Mouse (Mus musculus): ENCODE data around the gene Anapc15-ps. TPM values are rescaled to one million over a fixed set of nuclear protein-coding genes. Genes with fewer than 3 reads are reported as not detected.
"Not testable (repeated sequence)": the region's sequence is repeated elsewhere in the genome, so short reads cannot be mapped to it uniquely, and the experiment has no call there.

The Anapc15-ps gene
- polyA plus RNA-seq, 1 experiment = not detected

GRCm38 (mm10) chr10:95630726-95631345, 42.4 kb downstream of the Anapc15-ps start:
- no peak for DNase-seq

GRCm38 (mm10) chr10:95630166-95630565, 43.1 kb downstream of the Anapc15-ps start:
- not testable (repeated sequence) for H3K4me1 ChIP-seq (ENCODE audit: control insufficient read depth, insufficient read depth, low read length); DNase-seq; H3K4me3 ChIP-seq (ENCODE audit: insufficient read depth, low read depth, low read length); H3K36me3 ChIP-seq (ENCODE audit: control insufficient read depth, insufficient read depth, low read length); H3K27me3 ChIP-seq (replicated peaks; ENCODE audit: control insufficient read depth, insufficient read depth, low read length); H3K27ac ChIP-seq (ENCODE audit: insufficient read depth, low read depth, low read length)
- WGBS = 82% methylated on average over 4 of the region's 4 CpGs

More at GRCm38 (mm10) chr10:95630726-95631345, 42.4 kb downstream of the Anapc15-ps start:
- Histone ChIP-seq H3K4me3 (ENCODE audit: insufficient read depth, low read depth, low read length) (no peak overlapping the region), H3K27me3 (replicated peaks; ENCODE audit: control insufficient read depth, insufficient read depth, low read length) (no peaks in the 10 kb centered on the region), H3K27ac (ENCODE audit: insufficient read depth, low read depth, low read length) (no peak overlapping the region), H3K36me3 (ENCODE audit: control insufficient read depth, insufficient read depth, low read length) (no peaks in the 10 kb centered on the region), H3K4me1 (ENCODE audit: control insufficient read depth, insufficient read depth, low read length) (no peaks in the 10 kb centered on the region)
- whole genome bisulfite sequencing = 65% methylated on average over 10 of the region's 10 CpGs
- TF ChIP-seq CTCF (conservative IDR thresholded peaks at IDR 0.05; ENCODE audit: insufficient read depth, insufficient read length, low read depth, low read length) (no peak), POLR2A (IDR thresholded peaks at IDR 0.05; ENCODE audit: low read depth, low read length) (no peak)

GRCm38 (mm10) chr10:95628338-95628737, 44.9 kb downstream of the Anapc15-ps start:
- H3K36me3 ChIP-seq (ENCODE audit: control insufficient read depth, insufficient read depth, low read length) = no peaks in the 10 kb centered on the region
- DNase-seq = no peak
- H3K4me1 ChIP-seq (ENCODE audit: control insufficient read depth, insufficient read depth, low read length) = peaks cover 8% of the 10 kb centered on the region; the same call in 1 of the 2 replicates
- H3K27ac ChIP-seq (ENCODE audit: insufficient read depth, low read depth, low read length) = no peak overlapping the region
- H3K27me3 ChIP-seq (replicated peaks; ENCODE audit: control insufficient read depth, insufficient read depth, low read length) = no peaks in the 10 kb centered on the region
- TF ChIP-seq CTCF (conservative IDR thresholded peaks at IDR 0.05; ENCODE audit: insufficient read depth, insufficient read length, low read depth, low read length) (no peak), POLR2A (IDR thresholded peaks at IDR 0.05; ENCODE audit: low read depth, low read length) (no peak)
- no peak overlapping the region for H3K4me3 ChIP-seq (ENCODE audit: insufficient read depth, low read depth, low read length)
- WGBS = 85% methylated on average over 2 of the region's 2 CpGs

- 74% methylated on average over 6 of the region's 6 CpGs for WGBS
- H3K27ac ChIP-seq (ENCODE audit: insufficient read depth, low read depth, low read length) = no peak overlapping the region
- H3K27me3 ChIP-seq (replicated peaks; ENCODE audit: control insufficient read depth, insufficient read depth, low read length) = no peaks in the 10 kb centered on the region
- no peak for TF ChIP-seq POLR2A (IDR thresholded peaks at IDR 0.05; ENCODE audit: low read depth, low read length)
- TF ChIP-seq CTCF (conservative IDR thresholded peaks at IDR 0.05; ENCODE audit: insufficient read depth, insufficient read length, low read depth, low read length) = no peak
- no peaks in the 10 kb centered on the region for H3K36me3 ChIP-seq (ENCODE audit: control insufficient read depth, insufficient read depth, low read length)
- no peak overlapping the region for H3K4me3 ChIP-seq (ENCODE audit: insufficient read depth, low read depth, low read length)
- H3K4me1 ChIP-seq (ENCODE audit: control insufficient read depth, insufficient read depth, low read length) = peaks cover 11% of the 10 kb centered on the region; the same call in 1 of the 2 replicates
- no peak for DNase-seq
Measured at GRCm38 (mm10) chr10:95627381-95627780, 45.9 kb downstream of the Anapc15-ps start.

- 50% methylated on average over 6 of the region's 6 CpGs for WGBS
- Histone ChIP-seq H3K27ac (ENCODE audit: insufficient read depth, low read depth, low read length) (no peak overlapping the region), H3K36me3 (ENCODE audit: control insufficient read depth, insufficient read depth, low read length) (no peaks in the 10 kb centered on the region), H3K4me3 (ENCODE audit: insufficient read depth, low read depth, low read length) (no peak overlapping the region), H3K4me1 (ENCODE audit: control insufficient read depth, insufficient read depth, low read length) (peaks cover 11% of the 10 kb centered on the region; the same call in 1 of the 2 replicates), H3K27me3 (replicated peaks; ENCODE audit: control insufficient read depth, insufficient read depth, low read length) (no peaks in the 10 kb centered on the region)
- TF ChIP-seq POLR2A (IDR thresholded peaks at IDR 0.05; ENCODE audit: low read depth, low read length) = no peak
- no peak for TF ChIP-seq CTCF (conservative IDR thresholded peaks at IDR 0.05; ENCODE audit: insufficient read depth, insufficient read length, low read depth, low read length)
- peak; percentile 67 for DNase-seq
Measured at GRCm38 (mm10) chr10:95625300-95625699, 48.0 kb downstream of the Anapc15-ps start.

- Histone ChIP-seq H3K4me3 (ENCODE audit: insufficient read depth, low read depth, low read length) (no peak overlapping the region), H3K27ac (ENCODE audit: insufficient read depth, low read depth, low read length) (peak overlapping the region; percentile 86), H3K27me3 (replicated peaks; ENCODE audit: control insufficient read depth, insufficient read depth, low read length) (no peaks in the 10 kb centered on the region), H3K36me3 (ENCODE audit: control insufficient read depth, insufficient read depth, low read length) (no peaks in the 10 kb centered on the region), H3K4me1 (ENCODE audit: control insufficient read depth, insufficient read depth, low read length) (peaks cover 11% of the 10 kb centered on the region; the same call in 1 of the 2 replicates)
- WGBS = 43% methylated on average over 5 of the region's 5 CpGs
- peak; percentile 55 for DNase-seq
- TF ChIP-seq CTCF (conservative IDR thresholded peaks at IDR 0.05; ENCODE audit: insufficient read depth, insufficient read length, low read depth, low read length) = no peak
- TF ChIP-seq POLR2A (IDR thresholded peaks at IDR 0.05; ENCODE audit: low read depth, low read length) = no peak
Measured at GRCm38 (mm10) chr10:95624007-95624406, 49.2 kb downstream of the Anapc15-ps start.

- peak overlapping the region; percentile 86 for H3K27ac ChIP-seq (ENCODE audit: insufficient read depth, low read depth, low read length)
- 43% methylated on average over 4 of the region's 4 CpGs for WGBS
- TF ChIP-seq POLR2A (IDR thresholded peaks at IDR 0.05; ENCODE audit: low read depth, low read length) = no peak
- TF ChIP-seq CTCF (conservative IDR thresholded peaks at IDR 0.05; ENCODE audit: insufficient read depth, insufficient read length, low read depth, low read length) = no peak
Measured at GRCm38 (mm10) chr10:95623518-95623905, 49.7 kb downstream of the Anapc15-ps start.

More at GRCm38 (mm10) chr10:95623518-95623905, 49.7 kb downstream of the Anapc15-ps start:
- Histone ChIP-seq H3K27me3 (replicated peaks; ENCODE audit: control insufficient read depth, insufficient read depth, low read length) (no peaks in the 10 kb centered on the region), H3K36me3 (ENCODE audit: control insufficient read depth, insufficient read depth, low read length) (no peaks in the 10 kb centered on the region), H3K4me1 (ENCODE audit: control insufficient read depth, insufficient read depth, low read length) (peaks cover 11% of the 10 kb centered on the region; the same call in 1 of the 2 replicates), H3K4me3 (ENCODE audit: insufficient read depth, low read depth, low read length) (no peak overlapping the region)
- DNase-seq = no peak

Other genes starting within 250 kb of the Anapc15-ps start
- gene Mrpl42, start 171.5 kb downstream of the Anapc15-ps start, polyA plus RNA-seq (2012; rRNA removed) = 242 and 322 TPM in 2 replicates
- gene Ube2n, start 158.3 kb downstream of the Anapc15-ps start, polyA plus RNA-seq (2012; rRNA removed) = 41.7 and 53.2 TPM in 2 replicates
- gene Nudt4, start 109.3 kb downstream of the Anapc15-ps start, polyA plus RNA-seq (2012; rRNA removed) = 88.6 and 92.7 TPM in 2 replicates
- gene Gm33543, start 169.5 kb upstream of the Anapc15-ps start, polyA plus RNA-seq (2012; rRNA removed) = 1.6 and 1.9 TPM in 2 replicates

All from kidney, adult 2 months (tissue).